Mouse (Mus musculus): ENCODE data around the gene Ltbp1. TPM values are rescaled to one million over a fixed set of nuclear protein-coding genes. Genes with fewer than 3 reads are reported as not detected.

Gene Ltbp1
- polyA plus RNA-seq, 1 experiment = not detected

GRCm38 (mm10) chr17:75177920-75178867 is 172.8 kb downstream of the Ltbp1 start:
- TF ChIP-seq CTCF (IDR thresholded peaks at IDR 0.05; ENCODE audit: insufficient read depth, low read depth, low read length) (no peak), POLR2A (IDR thresholded peaks at IDR 0.05; ENCODE audit: insufficient read depth, low read depth, low read length) (no peak)
- Histone ChIP-seq H3K4me3 (ENCODE audit: insufficient read depth, low read depth, low read length) (peak overlapping the region; percentile 29), H3K4me1 (ENCODE audit: control insufficient read depth, insufficient read depth, low read length) (peaks cover 8% of the 10 kb centered on the region), H3K27ac (ENCODE audit: insufficient read depth, low read depth, low read length) (no peak overlapping the region)
- WGBS = 31% methylated on average over 24 of the region's 24 CpGs

- 45% methylated on average over 8 of the region's 8 CpGs for WGBS
- no peak for TF ChIP-seq CTCF (IDR thresholded peaks at IDR 0.05; ENCODE audit: insufficient read depth, low read depth, low read length)
- TF ChIP-seq POLR2A (IDR thresholded peaks at IDR 0.05; ENCODE audit: insufficient read depth, low read depth, low read length) = no peak
- Histone ChIP-seq H3K4me3 (ENCODE audit: insufficient read depth, low read depth, low read length) (no peak overlapping the region), H3K4me1 (ENCODE audit: control insufficient read depth, insufficient read depth, low read length) (peaks cover 8% of the 10 kb centered on the region), H3K27ac (ENCODE audit: insufficient read depth, low read depth, low read length) (no peak overlapping the region)
Measured at GRCm38 (mm10) chr17:75179001-75179400, 173.6 kb downstream of the Ltbp1 start.

GRCm38 (mm10) chr17:75180301-75180700 is 174.9 kb downstream of the Ltbp1 start:
- no peak overlapping the region for H3K27ac ChIP-seq (ENCODE audit: insufficient read depth, low read depth, low read length)
- WGBS = 87% methylated on average over 4 of the region's 4 CpGs
- no peak for TF ChIP-seq POLR2A (IDR thresholded peaks at IDR 0.05; ENCODE audit: insufficient read depth, low read depth, low read length)
- no peak for TF ChIP-seq CTCF (IDR thresholded peaks at IDR 0.05; ENCODE audit: insufficient read depth, low read depth, low read length)
- no peak overlapping the region for H3K4me3 ChIP-seq (ENCODE audit: insufficient read depth, low read depth, low read length)
- H3K4me1 ChIP-seq (ENCODE audit: control insufficient read depth, insufficient read depth, low read length) = peaks cover 8% of the 10 kb centered on the region

- no peak overlapping the region for H3K27ac ChIP-seq (ENCODE audit: insufficient read depth, low read depth, low read length)
- 60% methylated on average over 12 of the region's 12 CpGs for WGBS
- no peak overlapping the region for H3K4me3 ChIP-seq (ENCODE audit: insufficient read depth, low read depth, low read length)
Measured at GRCm38 (mm10) chr17:75180956-75181588, 175.7 kb downstream of the Ltbp1 start.

GRCm38 (mm10) chr17:75182319-75183001 is 177.1 kb downstream of the Ltbp1 start:
- WGBS = 90% methylated on average over 14 of the region's 14 CpGs
- Histone ChIP-seq H3K27ac (ENCODE audit: insufficient read depth, low read depth, low read length) (no peak overlapping the region), H3K4me3 (ENCODE audit: insufficient read depth, low read depth, low read length) (no peak overlapping the region), H3K4me1 (ENCODE audit: control insufficient read depth, insufficient read depth, low read length) (peaks cover 8% of the 10 kb centered on the region)
- TF ChIP-seq CTCF (IDR thresholded peaks at IDR 0.05; ENCODE audit: insufficient read depth, low read depth, low read length) (no peak), POLR2A (IDR thresholded peaks at IDR 0.05; ENCODE audit: insufficient read depth, low read depth, low read length) (no peak)

More at GRCm38 (mm10) chr17:75180956-75181588, 175.7 kb downstream of the Ltbp1 start:
- peaks cover 8% of the 10 kb centered on the region for H3K4me1 ChIP-seq (ENCODE audit: control insufficient read depth, insufficient read depth, low read length)
- no peak for TF ChIP-seq POLR2A (IDR thresholded peaks at IDR 0.05; ENCODE audit: insufficient read depth, low read depth, low read length)
- TF ChIP-seq CTCF (IDR thresholded peaks at IDR 0.05; ENCODE audit: insufficient read depth, low read depth, low read length) = no peak

GRCm38 (mm10) chr17:75186732-75187509 is 181.6 kb downstream of the Ltbp1 start:
- WGBS = 92% methylated on average over 8 of the region's 8 CpGs
- H3K27ac ChIP-seq (ENCODE audit: insufficient read depth, low read depth, low read length) = no peak overlapping the region
- TF ChIP-seq CTCF (IDR thresholded peaks at IDR 0.05; ENCODE audit: insufficient read depth, low read depth, low read length) (no peak), POLR2A (IDR thresholded peaks at IDR 0.05; ENCODE audit: insufficient read depth, low read depth, low read length) (no peak)

GRCm38 (mm10) chr17:75196952-75197351 is 191.6 kb downstream of the Ltbp1 start:
- H3K4me1 ChIP-seq (ENCODE audit: control insufficient read depth, insufficient read depth, low read length) = no peaks in the 10 kb centered on the region
- 87% methylated on average over 2 of the region's 2 CpGs for WGBS
- H3K4me3 ChIP-seq (ENCODE audit: insufficient read depth, low read depth, low read length) = no peak overlapping the region

More at GRCm38 (mm10) chr17:75186732-75187509, 181.6 kb downstream of the Ltbp1 start:
- no peaks in the 10 kb centered on the region for H3K4me1 ChIP-seq (ENCODE audit: control insufficient read depth, insufficient read depth, low read length)
- H3K4me3 ChIP-seq (ENCODE audit: insufficient read depth, low read depth, low read length) = no peak overlapping the region

GRCm38 (mm10) chr17:75198767-75199166 is 193.4 kb downstream of the Ltbp1 start:
- Histone ChIP-seq H3K4me3 (ENCODE audit: insufficient read depth, low read depth, low read length) (no peak overlapping the region), H3K4me1 (ENCODE audit: control insufficient read depth, insufficient read depth, low read length) (no peaks in the 10 kb centered on the region), H3K27ac (ENCODE audit: insufficient read depth, low read depth, low read length) (no peak overlapping the region)
- WGBS = 96% methylated on average over 2 of the region's 2 CpGs
- TF ChIP-seq POLR2A (IDR thresholded peaks at IDR 0.05; ENCODE audit: insufficient read depth, low read depth, low read length) (no peak), CTCF (IDR thresholded peaks at IDR 0.05; ENCODE audit: insufficient read depth, low read depth, low read length) (no peak)

More at GRCm38 (mm10) chr17:75196952-75197351, 191.6 kb downstream of the Ltbp1 start:
- H3K27ac ChIP-seq (ENCODE audit: insufficient read depth, low read depth, low read length) = no peak overlapping the region
- TF ChIP-seq CTCF (IDR thresholded peaks at IDR 0.05; ENCODE audit: insufficient read depth, low read depth, low read length) (no peak), POLR2A (IDR thresholded peaks at IDR 0.05; ENCODE audit: insufficient read depth, low read depth, low read length) (no peak)

Measured in olfactory bulb, adult 2 months (tissue).